Mouse (Mus musculus): ENCODE data around the gene Glipr1l2. TPM values are rescaled to one million over a fixed set of nuclear protein-coding genes. Genes with fewer than 3 reads are reported as not detected.

Gene Glipr1l2
- polyA plus RNA-seq, 1 experiment: not detected

DNA sequence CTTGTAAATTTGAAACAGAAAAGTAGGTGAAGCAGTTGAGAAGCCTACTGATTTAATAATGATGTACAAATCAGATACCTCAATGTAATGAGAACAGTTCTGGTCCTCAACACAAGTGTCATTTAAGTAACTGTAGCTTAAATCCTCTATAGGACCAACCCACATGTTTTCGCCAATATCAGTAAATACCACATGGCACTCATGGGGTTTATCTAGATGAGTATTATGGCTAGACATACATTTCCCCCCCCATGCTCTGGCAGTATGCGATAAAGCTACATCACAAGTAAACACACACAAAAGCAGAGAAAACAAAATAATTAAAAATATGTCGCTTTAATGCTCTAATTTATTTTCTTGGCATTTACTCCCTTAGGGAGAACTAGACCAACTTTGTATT is 49.0 kb downstream of the Glipr1l2 start:
- H3K4me3 ChIP-seq (ENCODE audit: insufficient read depth, low read depth, low read length): no peak overlapping the region
- H3K27ac ChIP-seq (ENCODE audit: insufficient read depth, low read depth, low read length): no peak overlapping the region
- TF ChIP-seq CTCF (IDR thresholded peaks at IDR 0.05; ENCODE audit: insufficient read depth, low read depth, low read length) (no peak), POLR2A (IDR thresholded peaks at IDR 0.05; ENCODE audit: insufficient read depth, low read depth, low read length) (no peak)
- no peaks in the 10 kb centered on the region for H3K4me1 ChIP-seq (ENCODE audit: control insufficient read depth, insufficient read depth, low read length)
- 93% methylated on average over 3 of the region's 3 CpGs for WGBS

- Histone ChIP-seq H3K4me3 (ENCODE audit: insufficient read depth, low read depth, low read length) (peak overlapping the region; percentile 37), H3K27ac (ENCODE audit: insufficient read depth, low read depth, low read length) (peak overlapping the region; percentile 62; the same call in 1 of the 2 replicates), H3K4me1 (ENCODE audit: control insufficient read depth, insufficient read depth, low read length) (no peaks in the 10 kb centered on the region)
- TF ChIP-seq POLR2A (IDR thresholded peaks at IDR 0.05; ENCODE audit: insufficient read depth, low read depth, low read length): no peak
- no peak for TF ChIP-seq CTCF (IDR thresholded peaks at IDR 0.05; ENCODE audit: insufficient read depth, low read depth, low read length)
- 17% methylated on average over 9 of the region's 9 CpGs for WGBS
Observed at GRCm38 (mm10) chr10:112138050-112138870, 55.1 kb downstream of the Glipr1l2 start.

- Histone ChIP-seq H3K27ac (ENCODE audit: insufficient read depth, low read depth, low read length) (peak overlapping the region; percentile 62; the same call in 1 of the 2 replicates), H3K4me1 (ENCODE audit: control insufficient read depth, insufficient read depth, low read length) (no peaks in the 10 kb centered on the region), H3K4me3 (ENCODE audit: insufficient read depth, low read depth, low read length) (peak overlapping the region; percentile 37)
- WGBS: 20% methylated on average over 6 of the region's 6 CpGs
- TF ChIP-seq POLR2A (IDR thresholded peaks at IDR 0.05; ENCODE audit: insufficient read depth, low read depth, low read length) (no peak), CTCF (IDR thresholded peaks at IDR 0.05; ENCODE audit: insufficient read depth, low read depth, low read length) (no peak)
Observed at GRCm38 (mm10) chr10:112138871-112139430, 55.8 kb downstream of the Glipr1l2 start.

- H3K27ac ChIP-seq (ENCODE audit: insufficient read depth, low read depth, low read length): no peak overlapping the region
- no peak overlapping the region for H3K4me3 ChIP-seq (ENCODE audit: insufficient read depth, low read depth, low read length)
- H3K4me1 ChIP-seq (ENCODE audit: control insufficient read depth, insufficient read depth, low read length): no peaks in the 10 kb centered on the region
- WGBS: 67% methylated on average over 2 of the region's 2 CpGs
- TF ChIP-seq POLR2A (IDR thresholded peaks at IDR 0.05; ENCODE audit: insufficient read depth, low read depth, low read length) (no peak), CTCF (IDR thresholded peaks at IDR 0.05; ENCODE audit: insufficient read depth, low read depth, low read length) (no peak)
Observed at GRCm38 (mm10) chr10:112139834-112140233, 56.7 kb downstream of the Glipr1l2 start.

Other genes starting within 250 kb of the Glipr1l2 start
- gene Krr1, start 110.7 kb upstream of the Glipr1l2 start, polyA plus RNA-seq (2012; ENCODE audit: insufficient read depth, insufficient read length, low replicate concordance, missing spikeins): not detected in 2 replicates
- gene Glipr1, start 80.7 kb upstream of the Glipr1l2 start, polyA plus RNA-seq (2012; ENCODE audit: insufficient read depth, insufficient read length, low replicate concordance, missing spikeins): not detected in 2 replicates
- gene Glipr1l1, start 23.2 kb upstream of the Glipr1l2 start, polyA plus RNA-seq (2012; ENCODE audit: insufficient read depth, insufficient read length, low replicate concordance, missing spikeins): not detected in 2 replicates
- gene Glipr1l3, start 77.0 kb downstream of the Glipr1l2 start, polyA plus RNA-seq (2012; ENCODE audit: insufficient read depth, insufficient read length, low replicate concordance, missing spikeins): not detected in 2 replicates
- gene Caps2, start 80.3 kb downstream of the Glipr1l2 start, polyA plus RNA-seq (2012; ENCODE audit: insufficient read depth, insufficient read length, low replicate concordance, missing spikeins): not detected in 2 replicates
- gene Kcnc2, start 187.8 kb downstream of the Glipr1l2 start, polyA plus RNA-seq (2012; ENCODE audit: insufficient read depth, insufficient read length, low replicate concordance, missing spikeins): not detected in 2 replicates

All from olfactory bulb, adult 2 months (tissue).